Mouse (Mus musculus): ENCODE measurements around the gene Pear1. TPM values are rescaled to one million over a fixed set of nuclear protein-coding genes. Genes with fewer than 3 reads are reported as not detected.

Pear1 gene
- total RNA-seq, 4 experiments from 2014 or later: 26.0 to 35.9 (median 29.7) TPM

DNA sequence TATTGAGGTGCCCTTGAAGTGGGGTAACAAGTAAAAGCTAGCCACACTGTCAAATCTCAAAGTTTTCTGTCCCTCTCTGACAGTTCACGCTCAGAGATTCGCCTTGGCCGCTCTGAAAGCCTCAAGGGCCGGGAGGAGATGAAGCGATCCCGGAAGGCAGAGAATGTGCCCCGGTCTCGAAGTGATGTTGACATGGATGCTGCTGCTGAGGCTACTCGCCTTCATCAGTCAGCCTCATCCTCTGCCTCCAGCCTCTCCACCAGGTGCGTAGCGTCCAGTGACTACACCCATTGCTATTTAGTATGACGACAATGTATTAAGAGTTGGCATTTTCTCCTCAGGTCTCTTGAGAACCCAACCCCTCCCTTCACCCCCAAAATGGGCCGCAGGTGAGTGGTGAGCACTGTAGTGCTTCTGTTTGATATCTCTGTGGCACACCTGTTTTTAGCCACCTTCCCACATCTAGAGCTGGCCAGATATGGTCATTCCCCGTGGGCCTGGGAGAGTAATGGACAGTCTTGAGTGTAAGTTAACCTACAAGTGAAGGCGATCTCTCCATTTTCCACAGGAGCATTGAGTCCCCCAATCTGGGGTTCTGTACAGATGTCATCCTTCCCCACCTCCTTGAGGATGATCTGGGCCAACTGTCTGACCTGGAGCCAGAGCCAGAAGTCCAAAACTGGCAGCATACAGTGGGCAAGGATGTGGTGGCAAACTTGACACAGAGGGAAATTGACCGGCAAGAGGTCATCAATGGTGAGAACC lies 98.5 kb downstream of the Pear1 start:
- DNase-seq: no peak

DNA sequence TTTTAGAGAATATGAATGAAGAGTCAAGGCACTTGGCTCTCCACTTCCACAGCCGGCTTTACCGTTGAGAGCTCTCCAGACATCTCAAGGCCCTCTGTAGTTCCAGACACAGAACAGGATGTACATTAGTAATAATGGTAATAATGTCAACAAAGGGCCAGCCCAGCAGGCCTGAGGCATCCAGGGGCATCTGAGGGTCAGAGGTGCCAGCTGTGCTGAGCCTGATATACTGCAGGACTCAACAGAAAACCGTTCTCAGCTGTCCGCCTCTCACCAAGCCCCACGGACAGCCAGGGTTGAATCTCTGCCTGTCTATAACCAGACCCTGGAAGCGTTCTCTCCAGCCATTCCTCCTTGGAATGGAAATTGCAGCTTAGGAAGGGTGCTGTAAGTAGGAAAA lies 99.5 kb downstream of the Pear1 start:
- DNase-seq: no peak

DNA sequence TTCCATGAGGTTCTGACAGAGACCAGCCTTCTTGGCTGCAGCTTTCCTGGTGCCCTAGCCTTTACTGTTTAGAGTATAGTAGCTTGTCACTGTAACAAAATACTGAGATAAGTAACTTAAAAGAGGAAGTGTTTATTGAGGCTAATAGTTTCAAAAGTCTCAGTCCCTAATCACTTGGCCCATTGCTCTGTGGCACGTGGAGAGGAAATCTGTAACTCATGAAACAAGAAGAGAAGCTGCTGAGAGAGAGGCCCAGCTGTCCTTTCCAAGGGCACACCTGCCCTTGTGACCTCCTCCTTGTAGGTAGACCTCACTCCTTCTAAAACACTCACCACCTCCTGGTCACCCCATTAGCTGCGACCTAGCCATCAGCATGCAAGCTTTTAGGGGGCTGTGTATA lies 105.6 kb downstream of the Pear1 start:
- DNase-seq: no peak

Other genes starting within 250 kb of the Pear1 start
- 10 to 100 TPM; 40.5 to 53.1 (median 47.2) TPM for gene Arhgef11, start 206.7 kb downstream of the Pear1 start, total RNA-seq (2022)
- gene Lrrc71, start 75.7 kb downstream of the Pear1 start, total RNA-seq (2022): 1 to 10 TPM in 1 of 4 experiments, under 1 TPM in 3; 0.32 to 1.6 (median 0.82) TPM
- 10 to 100 TPM in 2 of 4 experiments, 1 to 10 TPM in 2; 6.3 to 30.5 (median 13.1) TPM for gene Ntrk1, start 29.1 kb downstream of the Pear1 start, total RNA-seq (2022)
- gene Insrr, start 27.4 kb downstream of the Pear1 start, total RNA-seq (2022): 1 to 10 TPM in 2 of 4 experiments, under 1 TPM in 2; 0.32 to 3.7 (median 1.9) TPM
- gene Sh2d2a, start 22.4 kb upstream of the Pear1 start, total RNA-seq (2022): under 1 TPM; 0.20 to 0.62 (median 0.32) TPM
- 10 to 100 TPM; 47.5 to 49.4 (median 48.7) TPM for gene Prcc, start 61.3 kb upstream of the Pear1 start, total RNA-seq (2022)
- 100 to 1,000 TPM; 163 to 180 (median 172) TPM for gene Hdgf, start 82.0 kb upstream of the Pear1 start, total RNA-seq (2022)
- gene Mrpl24, start 95.2 kb upstream of the Pear1 start, total RNA-seq (2022): 100 to 1,000 TPM; 121 to 146 (median 131) TPM
- 10 to 100 TPM; 17.9 to 20.0 (median 19.5) TPM for gene Isg20l2, start 106.0 kb upstream of the Pear1 start, total RNA-seq (2022)
- 10 to 100 TPM; 18.6 to 27.6 (median 21.9) TPM for gene Rrnad1, start 106.4 kb upstream of the Pear1 start, total RNA-seq (2022)
- gene Crabp2, start 124.4 kb upstream of the Pear1 start, total RNA-seq (2022): 1 to 10 TPM in 1 of 4 experiments, under 1 TPM in 2, not detected in 1; 0.31 to 1.0 (median 0.35) TPM
- 10 to 100 TPM in 1 of 4 experiments, 1 to 10 TPM in 3; 4.3 to 14.4 (median 6.8) TPM for gene Nes, start 146.8 kb upstream of the Pear1 start, total RNA-seq (2022)
- 100 to 1,000 TPM in 2 of 4 experiments, 10 to 100 TPM in 2; 83.1 to 117 (median 106) TPM for gene Bcan, start 175.9 kb upstream of the Pear1 start, total RNA-seq (2022)
- gene Hapln2, start 203.3 kb upstream of the Pear1 start, total RNA-seq (2022): not detected
- gene Gpatch4, start 218.8 kb upstream of the Pear1 start, total RNA-seq (2022): 10 to 100 TPM; 12.9 to 16.6 (median 14.9) TPM
- 100 to 1,000 TPM; 150 to 161 (median 155) TPM for gene Naxe, start 234.2 kb upstream of the Pear1 start, total RNA-seq (2022)